Mouse (Mus musculus): ENCODE measurements around the gene Ccdc163.
A peak's percentile ranks its signal among the peaks of the same experiment; 100 is the strongest.

DNA sequence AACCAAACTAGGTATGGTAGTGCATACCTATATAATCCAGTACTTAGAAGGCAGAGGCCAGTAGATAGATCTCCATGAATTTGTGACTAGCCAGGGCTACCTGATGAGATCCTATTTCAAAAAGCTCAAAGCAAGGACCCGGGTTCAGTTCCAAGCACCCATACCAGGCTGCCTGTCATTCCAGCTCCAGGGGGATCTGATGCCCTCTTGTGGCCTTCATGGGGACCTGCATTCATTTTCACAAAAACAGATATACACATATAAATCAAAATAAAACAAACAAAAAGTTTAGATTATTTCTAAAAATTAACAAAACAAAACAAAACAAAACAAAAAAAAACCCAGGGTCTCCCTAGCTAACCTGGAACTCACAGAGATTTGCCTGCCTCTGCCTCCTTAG, 78.3 kb downstream of the Ccdc163 start:
- TF ChIP-seq CTCF (conservative IDR thresholded peaks at IDR 0.05; ENCODE audit: low read length) (peak; percentile 68), NANOG (IDR thresholded peaks at IDR 0.05; ENCODE audit: borderline replicate concordance, low read length) (no peak), POU5F1 (IDR thresholded peaks at IDR 0.05; ENCODE audit: borderline replicate concordance, low read length) (no peak)
